Mouse (Mus musculus): ENCODE measurements around the gene Tgfbr3. TPM values are rescaled to one million over a fixed set of nuclear protein-coding genes. Genes with fewer than 3 reads are reported as not detected.

Tgfbr3 gene
- total RNA-seq, 4 experiments from 2014 or later: 19.3 to 24.8 (median 21.5) TPM

- no peak for DNase-seq (ENCODE audit: low spot score in 2 of 2)
These were observed 112.6 kb downstream of the Tgfbr3 start for GRCm38 (mm10) chr5:107176796-107177195.

GRCm38 (mm10) chr5:107176196-107176595 is 113.2 kb downstream of the Tgfbr3 start:
- DNase-seq (ENCODE audit: low spot score in 2 of 2): no peak

GRCm38 (mm10) chr5:107174188-107174587 is 115.2 kb downstream of the Tgfbr3 start:
- DNase-seq (ENCODE audit: low spot score in 2 of 2): no peak

GRCm38 (mm10) chr5:107173483-107173882 is 115.9 kb downstream of the Tgfbr3 start:
- DNase-seq (ENCODE audit: low spot score in 2 of 2): no peak

GRCm38 (mm10) chr5:107171861-107172260 is 117.6 kb downstream of the Tgfbr3 start:
- no peak for DNase-seq (ENCODE audit: low spot score in 2 of 2)

- no peak for DNase-seq (ENCODE audit: low spot score in 2 of 2)
These were observed 119.6 kb downstream of the Tgfbr3 start for GRCm38 (mm10) chr5:107169796-107170195.

- peak; percentile 62 to 68 for DNase-seq (ENCODE audit: low spot score in 2 of 2)
These were observed 121.5 kb downstream of the Tgfbr3 start for GRCm38 (mm10) chr5:107167872-107168300.

- DNase-seq (ENCODE audit: low spot score in 2 of 2): no peak
These were observed 122.1 kb downstream of the Tgfbr3 start for GRCm38 (mm10) chr5:107167373-107167772.

- no peak for DNase-seq (ENCODE audit: low spot score in 2 of 2)
These were observed 122.6 kb downstream of the Tgfbr3 start for GRCm38 (mm10) chr5:107166659-107167370.

- DNase-seq (ENCODE audit: low spot score in 2 of 2): no peak
These were observed 123.7 kb downstream of the Tgfbr3 start for GRCm38 (mm10) chr5:107165734-107166133.

- no peak for DNase-seq (ENCODE audit: low spot score in 2 of 2)
These were observed 124.2 kb downstream of the Tgfbr3 start for GRCm38 (mm10) chr5:107165271-107165670.

GRCm38 (mm10) chr5:107164856-107165255 is 124.6 kb downstream of the Tgfbr3 start:
- DNase-seq (ENCODE audit: low spot score in 2 of 2): no peak

GRCm38 (mm10) chr5:107164146-107164545 is 125.3 kb downstream of the Tgfbr3 start:
- no peak for DNase-seq (ENCODE audit: low spot score in 2 of 2)

- DNase-seq (ENCODE audit: low spot score in 2 of 2): no peak
These were observed 126.1 kb downstream of the Tgfbr3 start for GRCm38 (mm10) chr5:107163336-107163735.

GRCm38 (mm10) chr5:107162812-107163211 is 126.6 kb downstream of the Tgfbr3 start:
- DNase-seq (ENCODE audit: low spot score in 2 of 2): no peak

GRCm38 (mm10) chr5:107162319-107162718 is 127.1 kb downstream of the Tgfbr3 start:
- DNase-seq (ENCODE audit: low spot score in 2 of 2): no peak

GRCm38 (mm10) chr5:107159914-107160890 is 129.2 kb downstream of the Tgfbr3 start:
- DNase-seq (ENCODE audit: low spot score in 2 of 2): no peak

- no peak for DNase-seq (ENCODE audit: low spot score in 2 of 2)
These were observed 130.8 kb downstream of the Tgfbr3 start for GRCm38 (mm10) chr5:107158531-107159178.

- no peak for DNase-seq (ENCODE audit: low spot score in 2 of 2)
These were observed 132.0 kb downstream of the Tgfbr3 start for GRCm38 (mm10) chr5:107157384-107157783.

- DNase-seq (ENCODE audit: low spot score in 2 of 2): no peak
These were observed 133.3 kb downstream of the Tgfbr3 start for GRCm38 (mm10) chr5:107156096-107156495.

GRCm38 (mm10) chr5:107152989-107153388 is 136.4 kb downstream of the Tgfbr3 start:
- no peak for DNase-seq (ENCODE audit: low spot score in 2 of 2)

GRCm38 (mm10) chr5:107151320-107151719 is 138.1 kb downstream of the Tgfbr3 start:
- no peak for DNase-seq (ENCODE audit: low spot score in 2 of 2)
